Mouse (Mus musculus): ENCODE measurements at regions not wholly inside any gene's neighbourhood (a gene's known extent, or its start where the extent isn't known, plus 50 kb on each side); places are given as distances from the start of the nearest gene placed in this dataset.

DNA sequence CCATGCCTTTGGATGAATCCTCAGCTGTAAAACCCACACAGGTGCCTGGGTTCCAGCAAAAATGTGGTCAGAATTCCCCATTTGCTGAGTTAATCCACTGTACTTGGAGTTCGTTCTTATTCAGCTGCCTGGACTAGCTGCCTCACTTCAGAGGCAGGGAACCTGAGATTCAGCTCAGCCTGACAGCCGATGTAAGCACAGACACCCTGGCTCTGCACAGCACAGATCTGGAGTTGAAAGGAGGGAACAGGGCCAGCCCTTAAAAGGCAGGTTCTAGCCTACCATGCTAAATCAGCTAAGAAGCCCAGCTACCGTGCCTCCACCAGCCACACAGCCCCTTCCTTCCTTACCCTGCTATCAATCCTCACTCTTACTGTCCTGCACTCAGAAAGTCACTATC lies 306.0 kb downstream of the Mroh4 start:
- WGBS: 58% methylated on average over 3 of the region's 3 CpGs
- no peak for ATAC-seq (replicated peaks; ENCODE audit: low FRiP score, low read depth)
- Histone ChIP-seq H3K36me3 (ENCODE audit: insufficient read depth, low read length) (no peaks in the 10 kb centered on the region), H3K27ac (no peak overlapping the region), H3K4me2 (ENCODE audit: low read length) (no peak overlapping the region), H3K4me1 (replicated peaks; ENCODE audit: insufficient read depth, low read length) (no peaks in the 10 kb centered on the region), H3K4me3 (replicated peaks; ENCODE audit: low read depth, low read length) (no peak overlapping the region), H3K27me3 (ENCODE audit: insufficient read depth, low read length) (no peaks in the 10 kb centered on the region), H3K9ac (ENCODE audit: low read depth, low read length) (no peak overlapping the region), H3K9me3 (replicated peaks; ENCODE audit: low read length) (no peaks in the 10 kb centered on the region)
- no peak for TF ChIP-seq CTCF (IDR thresholded peaks at IDR 0.05; ENCODE audit: low read depth)
- DNase-seq (ENCODE audit: low spot score): no peak

DNA sequence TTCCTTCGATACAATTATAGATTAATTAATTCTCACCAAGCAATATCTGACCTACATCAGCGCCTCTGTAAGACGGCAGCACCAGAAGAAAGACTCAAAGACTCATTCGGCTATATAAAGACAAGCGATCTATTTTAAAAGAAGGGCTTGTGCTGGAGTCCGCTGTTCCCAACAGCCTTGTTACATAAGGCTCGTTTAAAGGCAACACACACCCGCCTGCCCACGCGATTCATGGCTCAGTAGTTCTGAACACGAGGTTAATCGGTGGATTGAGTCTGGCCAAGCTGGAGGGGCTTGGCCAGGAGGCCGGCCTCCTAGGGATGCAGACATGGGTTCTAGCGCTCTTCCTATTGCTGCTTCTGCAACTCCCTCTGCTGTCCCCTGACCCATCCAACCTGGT lies 306.9 kb downstream of the Mroh4 start:
- DNase-seq (ENCODE audit: low spot score): no peak
- TF ChIP-seq CTCF (IDR thresholded peaks at IDR 0.05; ENCODE audit: low read depth): no peak
- WGBS: 62% methylated on average over 14 of the region's 14 CpGs

DNA sequence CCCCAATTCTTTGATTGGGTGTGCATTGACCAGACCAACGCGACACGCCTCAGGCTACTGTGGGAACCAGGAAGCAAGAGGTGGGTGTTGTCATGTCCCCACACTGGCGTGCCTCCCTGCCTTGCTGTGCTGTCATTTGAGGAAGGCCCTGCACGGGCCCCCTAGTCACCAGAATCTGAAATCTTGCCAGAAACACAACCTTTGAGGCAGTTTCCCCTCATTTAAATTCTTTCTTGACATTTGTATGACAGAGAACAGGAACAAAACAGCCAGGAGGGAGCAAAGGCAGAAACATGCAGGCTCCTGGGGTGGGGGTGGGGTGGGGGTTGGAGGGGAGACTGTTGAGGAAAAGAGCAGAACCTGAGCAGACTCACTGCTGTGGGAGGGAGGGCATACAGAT lies 309.5 kb downstream of the Mroh4 start:
- Histone ChIP-seq H3K36me3 (ENCODE audit: insufficient read depth, low read length) (no peaks in the 10 kb centered on the region), H3K27me3 (ENCODE audit: insufficient read depth, low read length) (no peaks in the 10 kb centered on the region), H3K27ac (no peak overlapping the region), H3K9ac (ENCODE audit: low read depth, low read length) (no peak overlapping the region), H3K9me3 (replicated peaks; ENCODE audit: low read length) (no peaks in the 10 kb centered on the region), H3K4me2 (ENCODE audit: low read length) (no peak overlapping the region), H3K4me3 (replicated peaks; ENCODE audit: low read depth, low read length) (no peak overlapping the region), H3K4me1 (replicated peaks; ENCODE audit: insufficient read depth, low read length) (no peaks in the 10 kb centered on the region)
- WGBS: 72% methylated on average over 5 of the region's 5 CpGs
- ATAC-seq (replicated peaks; ENCODE audit: low FRiP score, low read depth) (no peak), DNase-seq (ENCODE audit: low spot score) (no peak)
- TF ChIP-seq CTCF (IDR thresholded peaks at IDR 0.05; ENCODE audit: low read depth): no peak

More for the DNA sequence above, 306.9 kb downstream of the Mroh4 start:
- H3K36me3 ChIP-seq (ENCODE audit: insufficient read depth, low read length): no peaks in the 10 kb centered on the region
- H3K27me3 ChIP-seq (ENCODE audit: insufficient read depth, low read length): no peaks in the 10 kb centered on the region
- H3K4me1 ChIP-seq (replicated peaks; ENCODE audit: insufficient read depth, low read length): no peaks in the 10 kb centered on the region
- H3K9ac ChIP-seq (ENCODE audit: low read depth, low read length): no peak overlapping the region
- no peak overlapping the region for H3K4me3 ChIP-seq (replicated peaks; ENCODE audit: low read depth, low read length)
- no peaks in the 10 kb centered on the region for H3K9me3 ChIP-seq (replicated peaks; ENCODE audit: low read length)
- no peak for ATAC-seq (replicated peaks; ENCODE audit: low FRiP score, low read depth)
- H3K27ac ChIP-seq: no peak overlapping the region
- H3K4me2 ChIP-seq (ENCODE audit: low read length): no peak overlapping the region

DNA sequence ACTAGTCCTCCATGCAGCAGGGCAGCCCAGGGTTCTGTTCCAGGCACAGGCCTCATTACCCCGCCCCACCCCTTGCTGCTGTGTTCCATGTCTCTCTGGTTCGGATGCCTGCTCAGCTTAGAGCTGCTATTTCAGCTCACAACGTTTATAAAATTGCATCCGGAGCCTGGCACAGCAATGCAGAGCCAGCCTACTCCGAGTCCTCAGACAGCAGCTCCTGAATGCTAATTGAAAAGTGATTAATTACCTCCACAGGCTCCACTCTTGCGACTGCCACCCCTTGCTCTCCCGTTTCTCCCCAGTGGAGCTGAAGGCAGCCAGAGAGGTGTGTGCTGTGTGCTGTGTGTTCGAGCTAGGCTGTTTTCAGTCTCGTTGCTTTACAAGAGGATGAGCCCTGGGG lies 310.6 kb downstream of the Mroh4 start:
- Histone ChIP-seq H3K4me1 (replicated peaks; ENCODE audit: insufficient read depth, low read length) (no peaks in the 10 kb centered on the region), H3K9me3 (replicated peaks; ENCODE audit: low read length) (no peaks in the 10 kb centered on the region), H3K27me3 (ENCODE audit: insufficient read depth, low read length) (no peaks in the 10 kb centered on the region), H3K9ac (ENCODE audit: low read depth, low read length) (no peak overlapping the region), H3K4me3 (replicated peaks; ENCODE audit: low read depth, low read length) (no peak overlapping the region), H3K27ac (no peak overlapping the region), H3K4me2 (ENCODE audit: low read length) (no peak overlapping the region), H3K36me3 (ENCODE audit: insufficient read depth, low read length) (no peaks in the 10 kb centered on the region)
- no peak for TF ChIP-seq CTCF (IDR thresholded peaks at IDR 0.05; ENCODE audit: low read depth)
- DNase-seq (ENCODE audit: low spot score) (no peak), ATAC-seq (replicated peaks; ENCODE audit: low FRiP score, low read depth) (no peak)
- WGBS: 30% methylated on average over 9 of the region's 9 CpGs

DNA sequence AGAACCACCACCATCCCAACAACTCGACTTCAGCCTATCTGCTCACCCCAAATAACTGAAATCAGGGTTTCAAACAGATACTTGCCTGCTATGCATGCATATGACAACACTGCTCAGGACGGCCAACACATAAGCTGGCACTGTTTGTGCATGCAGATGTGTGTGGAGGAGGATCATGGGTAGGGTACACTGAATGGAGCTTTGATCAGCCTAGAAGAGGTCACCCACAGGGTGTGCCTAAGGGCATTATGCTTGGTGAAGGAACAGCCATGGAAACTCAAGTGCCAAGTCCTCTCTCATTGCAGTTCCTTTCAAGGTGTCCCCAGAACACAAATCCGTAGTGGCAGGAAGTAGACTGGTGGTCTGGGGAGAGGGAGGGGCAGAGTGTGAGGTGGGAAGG lies 316.7 kb downstream of the Mroh4 start:
- DNase-seq (ENCODE audit: low spot score) (no peak), ATAC-seq (replicated peaks; ENCODE audit: low FRiP score, low read depth) (no peak)
- Histone ChIP-seq H3K27ac (no peak overlapping the region), H3K36me3 (ENCODE audit: insufficient read depth, low read length) (no peaks in the 10 kb centered on the region), H3K9ac (ENCODE audit: low read depth, low read length) (no peak overlapping the region), H3K4me2 (ENCODE audit: low read length) (no peak overlapping the region), H3K9me3 (replicated peaks; ENCODE audit: low read length) (no peaks in the 10 kb centered on the region), H3K4me3 (replicated peaks; ENCODE audit: low read depth, low read length) (no peak overlapping the region), H3K4me1 (replicated peaks; ENCODE audit: insufficient read depth, low read length) (no peaks in the 10 kb centered on the region), H3K27me3 (ENCODE audit: insufficient read depth, low read length) (no peaks in the 10 kb centered on the region)
- no peak for TF ChIP-seq CTCF (IDR thresholded peaks at IDR 0.05; ENCODE audit: low read depth)
- WGBS: 52% methylated on average over 3 of the region's 3 CpGs

DNA sequence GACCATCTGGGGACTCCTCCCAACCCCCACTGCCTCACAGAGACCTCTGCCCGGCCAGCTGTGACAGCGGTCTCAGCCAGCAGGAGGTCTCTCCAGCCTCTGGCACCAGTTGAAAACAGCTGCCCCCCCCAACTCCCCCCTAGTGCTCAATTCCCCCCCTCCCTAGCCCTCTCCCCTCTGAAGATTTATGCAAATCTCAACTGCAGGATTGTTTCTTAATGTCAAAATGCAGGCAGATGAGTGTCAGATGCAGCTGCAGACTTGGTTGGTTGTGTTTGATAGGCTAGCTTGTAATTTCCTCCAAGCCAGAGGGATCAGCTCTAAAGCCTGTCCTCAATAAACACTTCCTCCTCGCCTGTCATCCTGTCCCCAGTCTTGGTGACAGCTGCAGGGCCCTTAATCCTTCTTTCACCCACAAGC lies 317.7 kb downstream of the Mroh4 start:
- Histone ChIP-seq H3K27me3 (ENCODE audit: insufficient read depth, low read length) (no peaks in the 10 kb centered on the region), H3K9me3 (replicated peaks; ENCODE audit: low read length) (no peaks in the 10 kb centered on the region), H3K9ac (ENCODE audit: low read depth, low read length) (no peak overlapping the region), H3K27ac (no peak overlapping the region), H3K4me2 (ENCODE audit: low read length) (no peak overlapping the region), H3K36me3 (ENCODE audit: insufficient read depth, low read length) (no peaks in the 10 kb centered on the region), H3K4me3 (replicated peaks; ENCODE audit: low read depth, low read length) (no peak overlapping the region), H3K4me1 (replicated peaks; ENCODE audit: insufficient read depth, low read length) (no peaks in the 10 kb centered on the region)
- DNase-seq (ENCODE audit: low spot score): no peak
- ATAC-seq (replicated peaks; ENCODE audit: low FRiP score, low read depth): no peak
- TF ChIP-seq CTCF (IDR thresholded peaks at IDR 0.05; ENCODE audit: low read depth): no peak
- WGBS: 21% methylated on average over 3 of the region's 3 CpGs

DNA sequence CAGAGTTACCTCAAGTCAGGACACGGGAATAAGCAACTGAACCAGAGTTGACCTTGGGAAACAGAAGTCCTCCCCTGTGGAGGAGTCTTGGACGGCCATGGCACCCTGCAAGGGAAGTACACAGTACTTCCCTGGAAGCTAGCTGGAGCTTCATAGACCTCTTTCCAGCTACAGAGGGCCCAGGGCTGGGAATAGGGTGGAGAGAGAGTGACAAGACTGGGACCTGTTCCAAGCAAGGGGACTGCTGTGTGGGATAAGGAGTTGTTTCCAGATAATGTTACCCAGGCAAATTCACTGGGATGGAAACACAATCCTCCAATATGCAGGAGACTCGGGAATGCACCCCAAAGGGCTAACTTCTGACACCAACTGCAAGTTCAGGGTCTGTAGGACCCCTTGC lies 325.1 kb downstream of the Mroh4 start:
- no peak overlapping the region for H3K4me2 ChIP-seq (ENCODE audit: low read length)
- DNase-seq (ENCODE audit: low spot score) (no peak), ATAC-seq (replicated peaks; ENCODE audit: low FRiP score, low read depth) (no peak)
- no peaks in the 10 kb centered on the region for H3K27me3 ChIP-seq (ENCODE audit: insufficient read depth, low read length)
- no peaks in the 10 kb centered on the region for H3K9me3 ChIP-seq (replicated peaks; ENCODE audit: low read length)
- H3K36me3 ChIP-seq (ENCODE audit: insufficient read depth, low read length): no peaks in the 10 kb centered on the region
- H3K9ac ChIP-seq (ENCODE audit: low read depth, low read length): no peak overlapping the region
- no peaks in the 10 kb centered on the region for H3K4me1 ChIP-seq (replicated peaks; ENCODE audit: insufficient read depth, low read length)
- WGBS: 38% methylated on average over 3 of the region's 3 CpGs
- no peak for TF ChIP-seq CTCF (IDR thresholded peaks at IDR 0.05; ENCODE audit: low read depth)
- no peak overlapping the region for H3K27ac ChIP-seq
- H3K4me3 ChIP-seq (replicated peaks; ENCODE audit: low read depth, low read length): no peak overlapping the region
